Mouse (Mus musculus) forebrain, embryonic 14.5 days (tissue): ENCODE data around the gene Hps5. TPM values are rescaled to one million over a fixed set of nuclear protein-coding genes. Genes with fewer than 3 reads are reported as not detected.
"Not testable (repeated sequence)": the region's sequence is repeated elsewhere in the genome, so short reads cannot be mapped to it uniquely, and the experiment has no call there.

Source experiments
- ATAC-seq: fragments of 200-750 bp; cut with Nextera tagmentation; 2 replicates; pipeline ENCODE4 v1.8.0; 2017; ENCODE audit warnings: mild to moderate bottlenecking, moderate library complexity
- DNase-seq: peaks from one replicate; pipeline ENCODE4 v3.0.0-alpha.2; 2015; ENCODE audit warnings: low spot score
- H3K27ac ChIP-seq: fragments of 300-500 bp; sonication (generic); 2 replicates; pipeline ENCODE4 v1.5.1; 2014; ENCODE audit warnings: low read depth, mild to moderate bottlenecking, control low read depth, low read length, moderate library complexity
- H3K27me3 ChIP-seq: fragments of 300-500 bp; sonication (generic); replicated peaks from 2 replicates; pipeline ENCODE4 v1.6.1; 2014; ENCODE audit warnings: low read length, control low read depth, mixed read lengths; ENCODE audit not compliant: control insufficient read depth, insufficient read depth
- H3K36me3 ChIP-seq: fragments of 300-500 bp; sonication (generic); 2 replicates; pipeline ENCODE4 v1.6.1; 2014; ENCODE audit warnings: low read length, control low read depth; ENCODE audit not compliant: control insufficient read depth, insufficient read depth
- H3K4me1 ChIP-seq: fragments of 300-500 bp; sonication (generic); 2 replicates; pipeline ENCODE4 v1.6.1; 2014; ENCODE audit warnings: antibody characterized with exemption, low read length, control low read depth; ENCODE audit not compliant: control insufficient read depth, insufficient read depth
- H3K4me2 ChIP-seq: fragments of 300-500 bp; sonication (generic); 2 replicates; pipeline ENCODE4 v1.6.1; 2014; ENCODE audit warnings: mild to moderate bottlenecking, control low read depth, low read length
- H3K4me3 ChIP-seq: fragments of 300-500 bp; sonication (generic); 2 replicates; pipeline ENCODE4 v1.5.1; 2014; ENCODE audit warnings: low read depth, low read length, control low read depth
- H3K9ac ChIP-seq: fragments of 300-500 bp; sonication (generic); 2 replicates; pipeline ENCODE4 v1.6.1; 2014; ENCODE audit warnings: mild to moderate bottlenecking, low read length, control low read depth, moderate library complexity
- H3K9me3 ChIP-seq: fragments of 300-500 bp; sonication (generic); replicated peaks from 2 replicates; pipeline ENCODE4 v1.6.1; 2016; ENCODE audit warnings: low read length, control low read depth, mixed read lengths; ENCODE audit not compliant: control insufficient read depth
- WGBS: fragments of 180-500 bp; shearing (Covaris S2); extraction: QIAGEN DNeasy Blood & Tissue Kit; methylation state at CpG from one replicate; pipeline ENCODE4 v1.1.7; 2014; 5-methylcytosine and 5-hydroxymethylcytosine counted together
- polyA plus RNA-seq: library from polyadenylated mRNA; unstranded; fragments of >200 nt; fragmentation: Nextera tagmentation; extraction: Ambion mirVana; gene quantifications from 2 replicates; pipeline ENCODE4 v1.2.1, GENCODE M21; 2014

The Hps5 gene
- polyA plus RNA-seq, 1 experiment from 2014 or later = 10.1 TPM

GRCm38 (mm10) chr7:46838891-46839302 lies 43.0 kb upstream of the Hps5 start:
- H3K9ac ChIP-seq = no peak overlapping the region
- peak overlapping the region; percentile 14; the same call in 1 of the 2 replicates for H3K4me2 ChIP-seq
- H3K27me3 ChIP-seq = no peaks in the 10 kb centered on the region
- H3K9me3 ChIP-seq = no peaks in the 10 kb centered on the region
- DNase-seq = peak; percentile 92
- H3K36me3 ChIP-seq = no peaks in the 10 kb centered on the region
- WGBS = 11% methylated on average over 8 of the region's 8 CpGs
- ATAC-seq = peak; percentile 92
- peaks cover 10% of the 10 kb centered on the region for H3K4me1 ChIP-seq
- peak overlapping the region; percentile 34; the same call in 1 of the 2 replicates for H3K27ac ChIP-seq
- H3K4me3 ChIP-seq = no peak overlapping the region

GRCm38 (mm10) chr7:46838104-46838671 lies 42.3 kb upstream of the Hps5 start:
- no peak overlapping the region for H3K9ac ChIP-seq
- no peaks in the 10 kb centered on the region for H3K36me3 ChIP-seq
- H3K4me1 ChIP-seq = peaks cover 10% of the 10 kb centered on the region
- H3K4me2 ChIP-seq = no peak overlapping the region
- peak overlapping the region; percentile 68; the same call in 1 of the 2 replicates for H3K27ac ChIP-seq
- no peaks in the 10 kb centered on the region for H3K27me3 ChIP-seq
- no peak overlapping the region for H3K4me3 ChIP-seq
- 1% methylated on average over 9 of the region's 9 CpGs for WGBS
- H3K9me3 ChIP-seq = no peaks in the 10 kb centered on the region
- DNase-seq = peak; percentile 74
- ATAC-seq = peak; percentile 60; the same call in 1 of the 2 replicates

GRCm38 (mm10) chr7:46837073-46837472 lies 41.2 kb upstream of the Hps5 start:
- Histone ChIP-seq H3K4me3 (no peak overlapping the region), H3K36me3 (no peaks in the 10 kb centered on the region), H3K9ac (no peak overlapping the region), H3K9me3 (no peaks in the 10 kb centered on the region), H3K27me3 (no peaks in the 10 kb centered on the region), H3K4me1 (peaks cover 10% of the 10 kb centered on the region), H3K27ac (no peak overlapping the region), H3K4me2 (no peak overlapping the region)
- ATAC-seq (no peak), DNase-seq (no peak)
- WGBS = 51% methylated on average over 5 of the region's 5 CpGs

- Histone ChIP-seq H3K4me3 (no peak overlapping the region), H3K9me3 (no peaks in the 10 kb centered on the region), H3K36me3 (no peaks in the 10 kb centered on the region), H3K9ac (no peak overlapping the region), H3K27me3 (no peaks in the 10 kb centered on the region), H3K27ac (no peak overlapping the region), H3K4me2 (no peak overlapping the region), H3K4me1 (peaks cover 10% of the 10 kb centered on the region)
- ATAC-seq (no peak), DNase-seq (no peak)
- 87% methylated on average over 5 of the region's 5 CpGs for WGBS
Observed at GRCm38 (mm10) chr7:46836357-46836756, 40.5 kb upstream of the Hps5 start.

GRCm38 (mm10) chr7:46834994-46835610 lies 39.2 kb upstream of the Hps5 start:
- 24% methylated on average over 13 of the region's 14 CpGs for WGBS
- no peak overlapping the region for H3K4me3 ChIP-seq
- H3K9ac ChIP-seq = no peak overlapping the region
- H3K36me3 ChIP-seq = no peaks in the 10 kb centered on the region
- H3K4me2 ChIP-seq = no peak overlapping the region
- peaks cover 10% of the 10 kb centered on the region for H3K4me1 ChIP-seq
- no peak overlapping the region for H3K27ac ChIP-seq
- no peaks in the 10 kb centered on the region for H3K27me3 ChIP-seq
- ATAC-seq (no peak), DNase-seq (peak; percentile 11)
- no peaks in the 10 kb centered on the region for H3K9me3 ChIP-seq

- no peak overlapping the region for H3K4me3 ChIP-seq
- no peaks in the 10 kb centered on the region for H3K9me3 ChIP-seq
- H3K27me3 ChIP-seq = no peaks in the 10 kb centered on the region
- DNase-seq (no peak), ATAC-seq (no peak)
- H3K9ac ChIP-seq = no peak overlapping the region
- H3K4me2 ChIP-seq = no peak overlapping the region
- no peaks in the 10 kb centered on the region for H3K36me3 ChIP-seq
- H3K4me1 ChIP-seq = peaks cover 8% of the 10 kb centered on the region
- no peak overlapping the region for H3K27ac ChIP-seq
- 91% methylated on average over 7 of the region's 7 CpGs for WGBS
Observed at GRCm38 (mm10) chr7:46833670-46834255, 37.9 kb upstream of the Hps5 start.

- H3K4me1 ChIP-seq = peaks cover 4% of the 10 kb centered on the region
- no peak overlapping the region for H3K4me2 ChIP-seq
- H3K4me3 ChIP-seq = no peak overlapping the region
- H3K36me3 ChIP-seq = no peaks in the 10 kb centered on the region
- DNase-seq = no peak
- ATAC-seq = no peak
- no peak overlapping the region for H3K9ac ChIP-seq
- 86% methylated on average over 6 of the region's 6 CpGs for WGBS
- no peaks in the 10 kb centered on the region for H3K9me3 ChIP-seq
- no peak overlapping the region for H3K27ac ChIP-seq
- H3K27me3 ChIP-seq = no peaks in the 10 kb centered on the region
Observed at GRCm38 (mm10) chr7:46833266-46833665, 37.4 kb upstream of the Hps5 start.

- not testable (repeated sequence) for H3K9me3 ChIP-seq, H3K4me2 ChIP-seq, DNase-seq, H3K4me3 ChIP-seq, ATAC-seq, H3K4me1 ChIP-seq, H3K9ac ChIP-seq, H3K36me3 ChIP-seq, H3K27ac ChIP-seq, H3K27me3 ChIP-seq
- 92% methylated on average over 11 of the region's 11 CpGs for WGBS
Observed at GRCm38 (mm10) chr7:46832112-46832810, 36.4 kb upstream of the Hps5 start.
